Mouse (Mus musculus) spleen, adult 18-20 months (tissue): Measurements from ENCODE around the gene Gm13199.

Experiments used
- DNase-seq, 2 experiments: peaks; one replicate each; pipeline ENCODE4 v3.0.0; 2022; ENCODE audit warnings: mixed read lengths in 2 of 2

Gm13199 gene

GRCm38 (mm10) chr2:5862834-5863233 lies at the start of gene Gm13199:
Gene Gm13199 (minus strand): TSS chr2:5862934.
- DNase-seq, result no peak

- DNase-seq, result no peak
Measured at GRCm38 (mm10) chr2:5911282-5911965, 48.7 kb upstream of the Gm13199 start.

- DNase-seq, result peak in 1 of 2 experiments; percentile 62
Measured at GRCm38 (mm10) chr2:5906625-5907024, 43.9 kb upstream of the Gm13199 start.

GRCm38 (mm10) chr2:5906092-5906491 lies 43.4 kb upstream of the Gm13199 start:
- no peak for DNase-seq

GRCm38 (mm10) chr2:5900145-5900544 lies 37.4 kb upstream of the Gm13199 start:
- DNase-seq, result peak in 1 of 2 experiments; percentile 32

GRCm38 (mm10) chr2:5894843-5895570 lies 32.3 kb upstream of the Gm13199 start, which contains the start of gene Sec61a2:
Gene Sec61a2 (minus strand): TSS chr2:5895432.
- DNase-seq, result peak; percentile 98 to 99

- DNase-seq, result no peak
Measured at GRCm38 (mm10) chr2:5894296-5894695, 31.6 kb upstream of the Gm13199 start.

- no peak for DNase-seq
Measured at GRCm38 (mm10) chr2:5889412-5889811, 26.7 kb upstream of the Gm13199 start.

GRCm38 (mm10) chr2:5888865-5889264 lies 26.1 kb upstream of the Gm13199 start:
- DNase-seq, result no peak

- DNase-seq, result no peak
Measured at GRCm38 (mm10) chr2:5877446-5877845, 14.7 kb upstream of the Gm13199 start.

- no peak for DNase-seq
Measured at GRCm38 (mm10) chr2:5869746-5870145, 7.0 kb upstream of the Gm13199 start.

GRCm38 (mm10) chr2:5867681-5868080 lies 4.9 kb upstream of the Gm13199 start:
- no peak for DNase-seq

GRCm38 (mm10) chr2:5851866-5852265 lies 10.9 kb downstream of the Gm13199 start:
- DNase-seq, result no peak

- DNase-seq, result no peak
Measured at GRCm38 (mm10) chr2:5851116-5851515, 11.6 kb downstream of the Gm13199 start.

- DNase-seq, result no peak
Measured at GRCm38 (mm10) chr2:5845826-5846225, 16.9 kb downstream of the Gm13199 start.

- DNase-seq, result peak; percentile 70 to 78
Measured at GRCm38 (mm10) chr2:5844873-5845631, 17.7 kb downstream of the Gm13199 start, which contains the start of the genes Nudt5 and Cdc123. Gene Nudt5 (plus strand): TSS chr2:5845019. Gene Cdc123 (minus strand): TSS chr2:5845164.

GRCm38 (mm10) chr2:5844181-5844872 lies 18.4 kb downstream of the Gm13199 start:
- no peak for DNase-seq

GRCm38 (mm10) chr2:5840815-5841214 lies 21.9 kb downstream of the Gm13199 start:
- DNase-seq, result no peak

- DNase-seq, result no peak
Measured at GRCm38 (mm10) chr2:5825265-5825913, 37.3 kb downstream of the Gm13199 start.

- no peak for DNase-seq
Measured at GRCm38 (mm10) chr2:5824685-5825084, 38.0 kb downstream of the Gm13199 start.

GRCm38 (mm10) chr2:5824213-5824612 lies 38.5 kb downstream of the Gm13199 start:
- DNase-seq, result no peak

- DNase-seq, result no peak
Measured at GRCm38 (mm10) chr2:5822449-5822848, 40.3 kb downstream of the Gm13199 start.
